Mouse (Mus musculus) ES-CJ7 (cell line): ENCODE data around the gene Olfr313.
"Not testable (repeated sequence)": the region's sequence is repeated elsewhere in the genome, so short reads cannot be mapped to it uniquely, and the experiment has no call there.

Source experiments
- DNase-seq: peaks from one replicate; pipeline ENCODE4 v3.0.0; 2011; ENCODE audit warnings: low read depth, low spot score

The Olfr313 gene

GRCm38 (mm10) chr11:58814700-58815099 is at the start of gene Olfr313:
Olfr313 (plus strand) TSS chr11:58815000.
- DNase-seq = not testable (repeated sequence)

- no peak for DNase-seq
These were observed 41.9 kb upstream of the Olfr313 start, which contains the start of gene Olfr315 for GRCm38 (mm10) chr11:58772888-58773287. Olfr315 (plus strand) TSS chr11:58773188.

GRCm38 (mm10) chr11:58782480-58783089 is 32.2 kb upstream of the Olfr313 start, which contains the start of gene Olfr314:
Olfr314 (plus strand) TSS chr11:58782952.
- no peak for DNase-seq

GRCm38 (mm10) chr11:58784182-58784581 is 30.6 kb upstream of the Olfr313 start:
- DNase-seq = no peak

- DNase-seq = no peak
These were observed 27.1 kb upstream of the Olfr313 start for GRCm38 (mm10) chr11:58787651-58788050.

GRCm38 (mm10) chr11:58788346-58788745 is 26.5 kb upstream of the Olfr313 start:
- DNase-seq = no peak

GRCm38 (mm10) chr11:58789532-58789931 is 25.3 kb upstream of the Olfr313 start:
- DNase-seq = no peak

GRCm38 (mm10) chr11:58790053-58790452 is 24.7 kb upstream of the Olfr313 start:
- no peak for DNase-seq

- no peak for DNase-seq
These were observed 24.2 kb upstream of the Olfr313 start for GRCm38 (mm10) chr11:58790646-58791045.

- no peak for DNase-seq
These were observed 18.9 kb upstream of the Olfr313 start for GRCm38 (mm10) chr11:58795856-58796255.

- no peak for DNase-seq
These were observed 17.9 kb upstream of the Olfr313 start for GRCm38 (mm10) chr11:58796850-58797249.

- no peak for DNase-seq
These were observed 15.1 kb upstream of the Olfr313 start for GRCm38 (mm10) chr11:58799747-58800146.

- DNase-seq = peak; percentile 59
These were observed 13.1 kb upstream of the Olfr313 start, which contains the start of gene Fam183b for GRCm38 (mm10) chr11:58801558-58802228. Fam183b (minus strand) TSS chr11:58801960.

- no peak for DNase-seq
These were observed 10.9 kb upstream of the Olfr313 start for GRCm38 (mm10) chr11:58803871-58804270.

GRCm38 (mm10) chr11:58804393-58804792 is 10.4 kb upstream of the Olfr313 start:
- no peak for DNase-seq

- DNase-seq = peak; percentile 35
These were observed 2.8 kb upstream of the Olfr313 start for GRCm38 (mm10) chr11:58812001-58812400.

GRCm38 (mm10) chr11:58815676-58816075 is 876 bp downstream of the Olfr313 start:
- DNase-seq = no peak

GRCm38 (mm10) chr11:58828937-58829336 is 14.1 kb downstream of the Olfr313 start, which contains the start of gene Olfr312:
Olfr312 (plus strand) TSS chr11:58829237.
- DNase-seq = not testable (repeated sequence)

GRCm38 (mm10) chr11:58829764-58830163 is 15.0 kb downstream of the Olfr313 start:
- DNase-seq = no peak

- not testable (repeated sequence) for DNase-seq
These were observed 17.7 kb downstream of the Olfr313 start for GRCm38 (mm10) chr11:58832541-58832940.

GRCm38 (mm10) chr11:58838951-58839350 is 24.2 kb downstream of the Olfr313 start, which contains the start of gene Olfr311:
Olfr311 (plus strand) TSS chr11:58839251.
- not testable (repeated sequence) for DNase-seq

- peak; percentile 99 for DNase-seq
These were observed 32.2 kb downstream of the Olfr313 start, which contains the start of gene Gm12258 for GRCm38 (mm10) chr11:58846919-58847461. Gm12258 (plus strand) TSS chr11:58847158.
